Mouse (Mus musculus) forebrain, postnatal 0 days (tissue): ENCODE measurements around the gene Snip1. TPM values are rescaled to one million over a fixed set of nuclear protein-coding genes. Genes with fewer than 3 reads are reported as not detected.

ENCODE experiments used
- ATAC-seq: fragments of 200-750 bp; cut with Nextera tagmentation; 2 replicates; pipeline ENCODE4 v1.8.0; 2017; ENCODE audit warnings: mild to moderate bottlenecking, moderate library complexity
- DNase-seq: peaks from one replicate; pipeline ENCODE4 v3.0.0-alpha.2; 2015
- H3K27ac ChIP-seq: fragments of 300-500 bp; sonication (generic); 2 replicates; pipeline ENCODE4 v1.5.1; 2014; ENCODE audit warnings: low read depth, mild to moderate bottlenecking, antibody characterized with exemption, low read length, moderate library complexity, mixed read lengths
- H3K27me3 ChIP-seq: fragments of 300-500 bp; sonication (generic); 2 replicates; pipeline ENCODE4 v1.6.1; 2014; ENCODE audit warnings: mild to moderate bottlenecking, low read length, mixed read lengths; ENCODE audit not compliant: insufficient read depth
- H3K36me3 ChIP-seq: fragments of 300-500 bp; sonication (generic); 2 replicates; pipeline ENCODE4 v1.6.1; 2014; ENCODE audit warnings: mild to moderate bottlenecking, moderate library complexity; ENCODE audit not compliant: insufficient read depth
- H3K4me1 ChIP-seq: fragments of 300-500 bp; sonication (generic); 2 replicates; pipeline ENCODE4 v1.6.1; 2014; ENCODE audit warnings: antibody characterized with exemption; ENCODE audit not compliant: insufficient read depth
- H3K4me2 ChIP-seq: fragments of 300-500 bp; sonication (generic); 2 replicates; pipeline ENCODE4 v1.6.1; 2014; ENCODE audit warnings: low read depth, mild to moderate bottlenecking, moderate library complexity
- H3K4me3 ChIP-seq: fragments of 300-500 bp; sonication (generic); 2 replicates; pipeline ENCODE4 v1.5.1; 2014; ENCODE audit warnings: low read depth, low read length, mixed read lengths
- H3K9ac ChIP-seq: fragments of 300-500 bp; sonication (generic); 2 replicates; pipeline ENCODE4 v1.6.1; 2014; ENCODE audit warnings: mild to moderate bottlenecking
- H3K9me3 ChIP-seq: fragments of 300-500 bp; sonication (generic); 2 replicates; pipeline ENCODE4 v1.6.1; 2016; ENCODE audit warnings: low read length
- CTCF ChIP-seq: sonication (generic); IDR thresholded peaks from 2 replicates; pipeline ENCODE4 v1.5.1; 2016; ENCODE audit warnings: antibody characterized with exemption, control low read depth, low read depth
- WGBS: fragments of 180-500 bp; shearing (Covaris S2); extraction: QIAGEN DNeasy Blood & Tissue Kit; methylation state at CpG from one replicate; pipeline ENCODE4 v1.1.7; 2014; 5-methylcytosine and 5-hydroxymethylcytosine counted together
- polyA plus RNA-seq: library from polyadenylated mRNA; unstranded; fragments of >200 nt; fragmentation: Nextera tagmentation; extraction: Ambion mirVana; gene quantifications from 2 replicates; pipeline ENCODE4 v1.2.1, GENCODE M21; 2015
- total RNA-seq: library from RNA; depleted of rRNA; stranded (reverse); fragments of >200 nt; gene quantifications from 2 replicates; pipeline ENCODE4 v1.2.3, GENCODE M21; 2014; rRNA removed

Snip1 gene
- total RNA-seq (30.7 and 46.6 TPM in 2 replicates), polyA plus RNA-seq (18.0 and 18.8 TPM in 2 replicates)

GRCm38 (mm10) chr4:125066490-125067370, at the start of gene Snip1:
Gene Snip1, plus strand, starts transcription at chr4:125066672.
- Histone ChIP-seq H3K27ac (0 out of 2 replicates have a peak within 1 kb of the TSS, but pooled peaks have one; percentile 52), H3K27me3 (no peaks in the 10 kb centered on the region), H3K9me3 (no peaks in the 10 kb centered on the region), H3K4me2 (peak within 1 kb of the TSS; percentile 86), H3K4me1 (peaks cover 5% of the 10 kb centered on the region), H3K36me3 (peaks cover 33% of the 10 kb centered on the region), H3K4me3 (peak within 1 kb of the TSS; percentile 86), H3K9ac (peak within 1 kb of the TSS; percentile 64)
- ATAC-seq (peak; percentile 96), DNase-seq (peak; percentile 92)
- no peak for TF ChIP-seq CTCF
- 2% methylated on average over 75 of the region's 78 CpGs for WGBS

GRCm38 (mm10) chr4:125017431-125017830, 49.0 kb upstream of the Snip1 start:
- Histone ChIP-seq H3K4me1 (no peaks in the 10 kb centered on the region), H3K27me3 (no peaks in the 10 kb centered on the region), H3K4me3 (no peak overlapping the region), H3K27ac (no peak overlapping the region), H3K4me2 (no peak overlapping the region), H3K36me3 (no peaks in the 10 kb centered on the region), H3K9me3 (no peaks in the 10 kb centered on the region), H3K9ac (no peak overlapping the region)
- ATAC-seq (no peak), DNase-seq (no peak)
- WGBS: 63% methylated on average over 11 of the region's 11 CpGs
- TF ChIP-seq CTCF: no peak

DNA sequence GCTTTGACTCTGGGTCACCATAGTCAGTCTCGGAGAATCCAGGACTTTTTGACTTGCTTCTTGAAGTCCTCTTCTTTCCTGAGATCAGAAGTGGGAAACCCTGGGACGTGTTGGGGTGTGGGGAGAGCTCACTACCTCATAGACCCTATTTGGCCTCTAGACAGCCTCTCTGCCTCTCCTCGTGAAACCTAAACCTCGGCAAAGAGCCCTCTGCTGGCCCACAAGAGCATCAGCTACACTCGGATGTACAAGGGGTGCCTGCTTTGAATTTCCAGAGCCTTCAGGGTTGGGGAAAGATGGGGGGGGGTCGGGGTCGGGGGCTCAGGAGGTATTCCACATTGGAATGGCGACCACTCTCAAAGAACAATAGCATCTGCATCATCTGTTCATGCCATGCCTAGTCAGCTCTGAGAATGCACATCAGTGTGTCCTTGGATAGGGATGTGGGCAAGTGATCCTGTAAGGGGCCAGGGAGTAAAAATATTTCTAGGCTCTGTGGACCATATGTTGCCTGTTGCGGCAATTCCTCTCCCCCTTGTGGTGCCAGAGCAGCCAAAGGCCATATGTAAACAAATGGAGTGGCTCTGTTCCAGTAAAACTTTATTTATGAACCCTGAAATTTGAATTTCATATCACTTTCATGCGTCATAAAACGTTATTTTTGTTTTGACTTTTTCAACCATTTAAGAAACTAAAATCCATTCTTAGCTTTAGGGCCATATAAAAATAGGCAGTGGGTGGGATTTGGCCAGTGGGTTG, 45.5 kb upstream of the Snip1 start:
- Histone ChIP-seq H3K36me3 (no peaks in the 10 kb centered on the region), H3K4me2 (no peak overlapping the region), H3K9me3 (no peaks in the 10 kb centered on the region), H3K9ac (no peak overlapping the region), H3K4me3 (no peak overlapping the region), H3K4me1 (no peaks in the 10 kb centered on the region), H3K27me3 (no peaks in the 10 kb centered on the region), H3K27ac (no peak overlapping the region)
- ATAC-seq (no peak), DNase-seq (peak; percentile 24)
- WGBS: 34% methylated on average over 11 of the region's 11 CpGs
- TF ChIP-seq CTCF: peak; percentile 59

DNA sequence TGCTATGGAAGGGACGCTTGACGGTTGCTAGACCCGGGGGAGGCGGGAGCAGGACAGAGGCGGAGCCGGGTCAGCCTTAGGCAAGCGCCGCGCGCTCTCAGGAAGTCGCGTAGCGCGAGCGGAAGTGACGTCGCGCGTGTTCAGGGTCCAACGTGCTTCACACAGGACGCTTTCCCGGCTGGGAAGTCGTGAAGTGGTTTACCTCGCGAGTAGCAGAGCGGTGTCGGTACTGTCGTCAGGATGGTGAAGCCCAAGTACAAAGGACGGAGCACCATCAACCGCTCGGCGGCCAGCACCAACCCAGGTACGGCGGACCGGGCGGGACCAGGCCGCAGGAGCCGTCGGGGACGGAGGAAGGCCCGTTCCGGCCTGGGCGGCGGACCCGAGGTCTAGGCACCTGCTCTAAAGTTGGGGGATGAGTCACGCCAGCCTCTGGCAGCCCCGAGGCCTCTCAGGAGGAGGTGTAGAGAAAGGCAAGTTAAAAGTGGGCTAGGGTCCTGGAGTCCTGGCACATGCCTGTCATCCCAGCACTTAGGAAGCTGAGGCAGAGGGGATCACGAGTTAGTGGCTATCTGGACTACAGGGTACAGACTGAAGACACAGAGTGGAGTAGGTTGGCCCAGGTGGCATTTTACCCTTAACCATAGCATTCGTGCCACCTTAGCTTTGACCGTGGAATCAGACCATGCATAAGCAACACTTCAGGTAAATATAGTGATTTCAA, 36.4 kb upstream of the Snip1 start:
- Histone ChIP-seq H3K4me1 (peaks cover 12% of the 10 kb centered on the region; the same call in 1 of the 2 replicates), H3K4me2 (peak overlapping the region; percentile 85), H3K4me3 (peak overlapping the region; percentile 96), H3K27me3 (no peaks in the 10 kb centered on the region), H3K9me3 (no peaks in the 10 kb centered on the region), H3K27ac (peak overlapping the region; percentile 73), H3K9ac (peak overlapping the region; percentile 79), H3K36me3 (no peaks in the 10 kb centered on the region)
- under 1% methylated on average over 50 of the region's 50 CpGs for WGBS
- ATAC-seq: peak; percentile 100
- peak; percentile 95 for DNase-seq
- no peak for TF ChIP-seq CTCF

- H3K4me1 ChIP-seq: peaks cover 12% of the 10 kb centered on the region; the same call in 1 of the 2 replicates
- H3K9ac ChIP-seq: no peak overlapping the region
- ATAC-seq: no peak
- no peak overlapping the region for H3K4me3 ChIP-seq
- H3K9me3 ChIP-seq: no peaks in the 10 kb centered on the region
- H3K36me3 ChIP-seq: peaks cover 25% of the 10 kb centered on the region
- H3K27me3 ChIP-seq: no peaks in the 10 kb centered on the region
- DNase-seq: no peak
- no peak overlapping the region for H3K4me2 ChIP-seq
- no peak for TF ChIP-seq CTCF
- no peak overlapping the region for H3K27ac ChIP-seq
- WGBS: 78% methylated on average over 4 of the region's 4 CpGs
These were observed 32.1 kb upstream of the Snip1 start for GRCm38 (mm10) chr4:125034341-125034740.

DNA sequence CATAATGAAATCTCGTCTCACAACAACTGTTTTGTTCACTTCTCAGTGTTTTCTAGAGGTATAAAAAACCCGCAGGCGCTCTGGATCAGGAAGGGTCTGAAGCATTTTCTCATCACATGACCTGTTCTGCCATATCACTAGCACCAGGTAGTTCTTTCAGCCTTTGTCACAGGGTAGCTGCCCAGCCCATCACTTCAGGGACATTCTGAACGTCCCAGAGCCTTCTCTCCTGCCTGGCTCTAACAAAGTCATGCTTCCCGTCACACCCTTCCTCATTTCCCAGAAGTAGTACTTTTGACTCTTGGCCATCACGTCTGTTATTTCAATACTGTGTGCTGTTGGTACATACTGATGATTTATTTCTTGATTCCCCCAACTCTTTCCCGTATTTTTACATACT, 22.0 kb upstream of the Snip1 start:
- H3K36me3 ChIP-seq: peaks cover 80% of the 10 kb centered on the region
- no peaks in the 10 kb centered on the region for H3K9me3 ChIP-seq
- no peaks in the 10 kb centered on the region for H3K27me3 ChIP-seq
- ATAC-seq: no peak
- H3K27ac ChIP-seq: no peak overlapping the region
- no peaks in the 10 kb centered on the region for H3K4me1 ChIP-seq
- 88% methylated on average over 7 of the region's 7 CpGs for WGBS
- H3K4me3 ChIP-seq: no peak overlapping the region
- H3K4me2 ChIP-seq: no peak overlapping the region
- TF ChIP-seq CTCF: no peak
- no peak overlapping the region for H3K9ac ChIP-seq
- no peak for DNase-seq
